In genomic region chr8:44735801-44736200, GRCm38 (mm10) we compare ENCODE assay signal across 14 mouse cellular contexts.
"Had no signal": no experiment of that assay in that cellular context is flagged by ENCODE, and none has a peak within 500 bp of the region (broad histone marks: within the 10 kb centered on the region; RNA-seq: fewer than 3 reads in every experiment).

No protein-coding gene starts in this region.

- H3K27me3 ChIP-seq: limb, embryonic 13.5 days; midbrain, embryonic 12.5 days; neural tube, embryonic 13.5 days had no signal

- DNase-seq: kidney, postnatal 10 days; layer of hippocampus, adult 9-11 months; layer of hippocampus, postnatal 36 days; lung, adult 18-20 months; retina, postnatal 1 day; right cerebral cortex, postnatal 4 days; spleen, adult 18-20 months; thymus, adult 18-20 months; thymus, postnatal 14 days had no signal

- H3K27ac ChIP-seq: limb, embryonic 13.5 days; liver, embryonic 14.5 days; midbrain, embryonic 12.5 days; neural tube, embryonic 13.5 days had no signal

- H3K4me3 ChIP-seq: limb, embryonic 13.5 days; midbrain, embryonic 12.5 days; neural tube, embryonic 13.5 days had no signal

- H3K4me2 ChIP-seq: limb, embryonic 13.5 days; midbrain, embryonic 12.5 days; neural tube, embryonic 13.5 days had no signal

- ATAC-seq: midbrain, embryonic 16.5 days had no signal

- H3K4me1 ChIP-seq: midbrain, embryonic 12.5 days; neural tube, embryonic 13.5 days had no signal

- H3K9me3 ChIP-seq: limb, embryonic 13.5 days; midbrain, embryonic 12.5 days; neural tube, embryonic 13.5 days had no signal

- H3K36me3 ChIP-seq: limb, embryonic 13.5 days; midbrain, embryonic 12.5 days; neural tube, embryonic 13.5 days had no signal

- H3K9ac ChIP-seq: limb, embryonic 13.5 days; liver, embryonic 14.5 days; midbrain, embryonic 12.5 days; neural tube, embryonic 13.5 days had no signal
